Mouse (Mus musculus): ENCODE data around the gene Nhp2. TPM values are rescaled to one million over a fixed set of nuclear protein-coding genes. Genes with fewer than 3 reads are reported as not detected.

The Nhp2 gene
- polyA plus RNA-seq (2015; fragmentation: Illumina TruSeq; extraction: RNeasy Lipid Tissue Mini Kit (QIAGEN cat#74804); ENCODE audit: insufficient read depth, low read depth, low replicate concordance) = 18.4 TPM

DNA sequence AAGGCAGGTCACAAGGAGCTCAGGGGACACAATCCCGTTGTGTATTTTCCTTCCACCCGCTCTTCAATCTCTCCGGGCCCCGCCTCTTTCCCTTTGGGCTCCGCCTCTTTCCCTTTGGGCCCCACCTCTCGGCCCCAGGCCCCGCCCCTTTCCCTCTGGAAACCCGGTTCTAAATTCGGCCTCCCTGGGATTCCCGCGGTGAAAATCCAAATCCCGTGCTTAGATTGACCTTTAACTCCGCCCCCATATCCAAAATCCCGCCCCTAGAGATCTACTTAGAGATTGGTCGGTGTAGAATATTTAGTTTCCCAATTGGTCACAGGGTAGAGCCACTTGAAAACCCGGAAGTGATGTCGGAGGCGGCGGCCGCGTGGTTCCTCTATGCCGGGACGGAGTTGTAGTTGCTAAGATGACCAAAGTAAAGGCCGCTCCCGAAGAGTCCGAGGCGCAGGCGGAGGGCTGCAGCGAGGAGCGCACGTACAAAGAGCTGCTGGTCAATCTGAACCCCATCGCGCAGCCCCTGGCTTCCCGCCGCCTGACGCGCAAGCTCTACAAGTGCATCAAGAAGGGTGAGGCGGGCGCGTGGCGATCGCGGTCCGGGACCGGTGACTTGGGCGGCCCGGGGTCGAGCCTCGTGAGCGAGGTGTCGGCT is at the start of gene Nhp2:
Gene Nhp2 (plus strand): TSS at position 327 of the 652 bp plus-strand sequence.

DNA sequence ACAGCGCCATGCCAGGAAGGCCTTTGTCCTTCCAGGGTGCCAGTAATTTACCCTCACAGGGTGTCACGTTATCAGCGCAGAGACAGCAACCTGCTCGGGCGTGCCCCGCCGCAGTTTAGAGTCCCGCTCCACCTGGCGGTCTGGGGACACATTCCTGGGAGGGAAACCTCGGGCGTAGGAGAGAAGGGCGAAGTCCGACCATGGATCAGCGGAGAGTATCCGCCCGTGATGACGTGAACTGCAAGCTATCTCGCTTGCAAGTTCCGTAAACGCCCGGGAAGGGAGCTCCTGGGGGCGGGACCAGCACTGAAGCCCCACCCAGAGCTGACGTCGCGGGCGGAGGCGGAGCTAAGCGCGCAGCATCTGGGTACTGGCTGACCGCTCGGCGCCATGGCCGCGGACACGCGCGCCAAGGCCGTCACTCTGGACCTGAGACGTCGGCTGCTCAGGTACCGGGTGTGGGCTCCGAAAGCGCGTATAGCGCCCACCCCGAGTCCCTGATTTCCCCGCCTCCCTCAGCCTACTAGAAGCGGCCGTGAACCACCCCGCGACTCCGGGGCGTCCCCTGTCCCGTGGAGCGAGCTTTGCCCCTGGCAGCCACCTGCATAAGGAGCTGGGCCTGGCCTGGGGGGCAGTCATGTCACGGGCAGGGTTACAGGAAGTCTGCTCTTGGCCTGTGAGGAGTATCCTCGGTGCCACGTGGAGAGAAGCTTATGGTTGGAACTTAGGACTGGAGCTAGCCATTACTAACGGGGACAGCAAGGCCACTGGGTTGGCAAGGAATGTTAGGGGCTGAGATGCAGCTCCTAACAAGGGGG is 34.9 kb upstream of the Nhp2 start, which contains the start of gene Phykpl:
Gene Phykpl (plus strand): TSS at position 327 of the 818 bp plus-strand sequence.

DNA sequence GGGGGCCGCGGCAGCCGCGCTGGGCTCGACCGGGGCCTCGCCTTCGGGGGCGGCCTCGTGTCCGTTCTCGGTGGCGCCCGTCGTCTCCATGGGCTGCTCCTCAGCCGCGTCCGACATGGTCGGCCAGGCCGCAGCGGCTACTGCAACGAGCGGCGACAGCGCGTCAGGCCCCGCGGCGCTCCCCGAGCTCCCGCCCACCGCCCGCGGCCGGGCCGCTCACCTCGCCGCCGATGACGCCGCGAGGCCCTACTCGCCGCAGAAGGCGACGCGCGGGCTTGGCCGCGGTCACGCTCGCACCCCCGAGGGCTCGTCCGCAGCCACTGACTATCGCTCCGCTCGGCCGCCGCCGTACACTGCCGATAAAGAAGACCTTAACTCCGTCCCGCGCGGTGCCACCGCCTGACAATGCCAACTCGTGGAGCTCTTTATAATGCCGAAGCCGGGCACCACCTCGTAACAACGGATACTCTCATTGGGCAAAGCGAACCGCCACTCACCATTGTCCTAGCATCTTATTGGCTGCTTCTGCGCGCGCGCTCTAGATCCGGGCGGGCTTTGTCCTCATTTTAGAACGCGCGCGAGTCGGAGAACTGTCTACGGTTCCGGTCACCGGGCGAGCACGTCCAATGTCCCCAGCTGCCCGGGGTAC is 13.0 kb upstream of the Nhp2 start, which contains the start of gene Hnrnpab:
Gene Hnrnpab (minus strand): TSS at position 401 of the 649 bp plus-strand sequence.

DNA sequence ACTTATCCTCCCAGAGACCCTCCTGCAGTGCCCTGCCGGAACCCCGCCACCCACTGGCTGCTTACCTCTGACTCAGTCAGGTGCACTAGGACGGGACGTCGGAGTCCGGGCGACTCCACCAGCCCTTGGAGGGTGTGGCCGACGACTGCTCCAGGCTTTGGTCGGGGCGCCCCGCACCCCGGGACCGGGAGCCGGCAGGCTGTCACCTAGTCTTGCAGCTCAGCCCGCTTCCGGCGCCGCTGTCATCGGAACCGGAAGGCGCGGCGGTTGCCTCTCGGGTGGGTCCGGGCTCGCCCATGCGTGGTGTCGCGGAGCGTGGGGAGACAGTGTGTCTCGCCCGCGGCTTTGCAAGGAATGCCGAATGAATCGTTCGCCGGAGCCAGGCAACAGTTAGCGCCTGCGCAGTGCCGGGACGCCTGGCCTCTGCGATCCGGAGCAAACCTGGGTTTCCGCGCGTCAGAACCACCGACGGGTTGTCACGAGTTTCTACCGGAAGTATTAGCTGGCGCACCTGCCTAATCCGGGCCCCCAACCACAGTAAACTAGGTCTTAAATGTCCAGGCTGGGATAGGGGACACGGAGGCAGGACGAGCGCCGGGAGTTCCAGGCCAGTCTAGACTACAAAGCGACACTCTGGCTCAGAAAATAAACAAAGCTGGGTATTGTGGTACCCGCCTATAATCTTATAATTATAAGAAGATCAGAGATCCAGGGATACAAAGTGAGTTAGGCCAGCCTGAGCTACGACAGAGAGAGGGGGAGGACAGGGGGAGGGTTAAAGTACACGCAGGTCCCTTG is 16.2 kb downstream of the Nhp2 start, which contains the start of gene Rmnd5b:
Gene Rmnd5b (minus strand): TSS at position 372 of the 798 bp plus-strand sequence.

DNA sequence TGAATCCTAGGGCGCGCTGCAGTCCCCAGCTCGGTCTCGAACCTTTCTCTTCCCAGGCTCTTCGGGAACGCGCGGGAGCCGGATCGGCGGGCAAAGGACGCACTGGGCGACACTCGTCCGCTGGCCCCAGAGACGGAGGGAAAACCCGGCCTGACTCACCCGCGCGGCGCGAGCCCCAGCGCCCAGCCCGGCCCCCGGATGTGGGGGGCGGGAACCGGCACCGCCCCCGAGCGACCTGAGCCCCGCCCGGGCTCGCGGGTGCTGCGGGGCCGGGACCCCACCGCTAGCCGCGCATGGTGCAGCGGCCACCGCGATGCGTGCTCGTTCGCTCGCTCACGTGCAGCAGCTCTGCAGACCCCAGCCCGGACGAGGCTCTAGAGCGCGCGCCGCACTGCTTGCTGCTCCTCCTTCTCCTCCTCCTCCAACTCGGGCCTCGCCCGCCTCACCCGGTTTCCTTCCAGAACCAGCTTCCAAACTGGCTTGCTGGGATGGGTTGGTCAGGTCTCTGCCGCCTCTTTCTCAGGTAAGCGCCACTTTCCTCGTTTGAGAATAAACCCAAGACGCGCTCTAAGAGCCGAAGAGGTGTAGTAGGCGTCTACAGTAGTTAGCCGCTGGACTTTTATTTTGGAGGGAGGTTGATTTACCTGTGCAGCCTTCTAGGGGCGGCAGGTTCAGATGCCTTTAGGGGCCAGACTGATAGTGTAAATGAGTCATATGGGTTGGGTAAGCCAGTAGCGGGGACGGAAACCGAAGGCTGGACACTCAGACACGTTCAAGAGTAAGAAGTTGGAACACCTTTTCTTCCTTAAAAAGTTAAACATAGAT is 31.4 kb downstream of the Nhp2 start, which contains the start of the genes N4bp3 and D930048N14Rik:
Gene N4bp3 (minus strand): TSS at position 152 of the 825 bp plus-strand sequence.
Gene D930048N14Rik (plus strand): TSS at position 264 of the 825 bp plus-strand sequence.

Other genes with a start within 250 kb of the Nhp2 start
- gene Phykpl, start 35.0 kb upstream of the Nhp2 start, polyA plus RNA-seq (2015; fragmentation: Illumina TruSeq; extraction: RNeasy Lipid Tissue Mini Kit (QIAGEN cat#74804); ENCODE audit: insufficient read depth, low read depth, low replicate concordance) = 3.4 TPM
- 31.3 TPM for gene Hnrnpab, start 12.9 kb upstream of the Nhp2 start, polyA plus RNA-seq (2015; fragmentation: Illumina TruSeq; extraction: RNeasy Lipid Tissue Mini Kit (QIAGEN cat#74804); ENCODE audit: insufficient read depth, low read depth, low replicate concordance)
- gene Rmnd5b, start 16.2 kb downstream of the Nhp2 start, polyA plus RNA-seq (2015; fragmentation: Illumina TruSeq; extraction: RNeasy Lipid Tissue Mini Kit (QIAGEN cat#74804); ENCODE audit: insufficient read depth, low read depth, low replicate concordance) = 10.1 TPM
- 1.7 TPM for gene N4bp3, start 31.1 kb downstream of the Nhp2 start, polyA plus RNA-seq (2015; fragmentation: Illumina TruSeq; extraction: RNeasy Lipid Tissue Mini Kit (QIAGEN cat#74804); ENCODE audit: insufficient read depth, low read depth, low replicate concordance)
- 1.5 TPM for gene D930048N14Rik, start 31.2 kb downstream of the Nhp2 start, polyA plus RNA-seq (2015; fragmentation: Illumina TruSeq; extraction: RNeasy Lipid Tissue Mini Kit (QIAGEN cat#74804); ENCODE audit: insufficient read depth, low read depth, low replicate concordance)
- gene 0610009B22Rik, start 69.1 kb downstream of the Nhp2 start, polyA plus RNA-seq (2015; fragmentation: Illumina TruSeq; extraction: RNeasy Lipid Tissue Mini Kit (QIAGEN cat#74804); ENCODE audit: insufficient read depth, low read depth, low replicate concordance) = 10.3 TPM
- 3.4 TPM for gene Sec24a, start 143.9 kb downstream of the Nhp2 start, polyA plus RNA-seq (2015; fragmentation: Illumina TruSeq; extraction: RNeasy Lipid Tissue Mini Kit (QIAGEN cat#74804); ENCODE audit: insufficient read depth, low read depth, low replicate concordance)
- gene Sar1b, start 144.0 kb downstream of the Nhp2 start, polyA plus RNA-seq (2015; fragmentation: Illumina TruSeq; extraction: RNeasy Lipid Tissue Mini Kit (QIAGEN cat#74804); ENCODE audit: insufficient read depth, low read depth, low replicate concordance) = 9.3 TPM
- gene Jade2, start 237.9 kb downstream of the Nhp2 start, polyA plus RNA-seq (2015; fragmentation: Illumina TruSeq; extraction: RNeasy Lipid Tissue Mini Kit (QIAGEN cat#74804); ENCODE audit: insufficient read depth, low read depth, low replicate concordance) = 4.3 TPM